Mouse (Mus musculus) megakaryocyte, embryonic 14.5 days (primary cell): Measurements from ENCODE around the gene Tspyl1.

Experiments used
- FLI1 ChIP-seq: IDR thresholded peaks from 2 replicates; pipeline ENCODE4 v1.6.1; 2012; ENCODE audit warnings: low read length, inconsistent platforms, mixed read lengths
- GATA1 ChIP-seq: IDR thresholded peaks from 3 replicates; pipeline ENCODE4 v1.6.1; 2012; ENCODE audit warnings: mixed read lengths, low read length, inconsistent platforms, borderline replicate concordance

- no peak for TF ChIP-seq GATA1
- TF ChIP-seq FLI1 = no peak
Observed at GRCm38 (mm10) chr10:34281962-34282388, at the start of gene Tspyl1.
